Mouse (Mus musculus) small intestine, adult 2 months (tissue): ENCODE measurements around the gene Rgcc.

Experiments used
- CTCF ChIP-seq: fragments of 200-500 bp; IDR thresholded peaks from 2 replicates; pipeline ENCODE4 v1.5.1; 2012; ENCODE audit warnings: low read depth, mild to moderate bottlenecking, control low read depth, inconsistent platforms, low read length, moderate library complexity, mixed read lengths; ENCODE audit not compliant: insufficient replicate concordance, insufficient read length; ENCODE audit errors: extremely low read depth
- POLR2A ChIP-seq: fragments of 200-500 bp; IDR thresholded peaks from 2 replicates; pipeline ENCODE4 v1.6.1; 2012; ENCODE audit warnings: low read depth, mild to moderate bottlenecking, control low read depth, inconsistent platforms, low read length, moderate library complexity

DNA sequence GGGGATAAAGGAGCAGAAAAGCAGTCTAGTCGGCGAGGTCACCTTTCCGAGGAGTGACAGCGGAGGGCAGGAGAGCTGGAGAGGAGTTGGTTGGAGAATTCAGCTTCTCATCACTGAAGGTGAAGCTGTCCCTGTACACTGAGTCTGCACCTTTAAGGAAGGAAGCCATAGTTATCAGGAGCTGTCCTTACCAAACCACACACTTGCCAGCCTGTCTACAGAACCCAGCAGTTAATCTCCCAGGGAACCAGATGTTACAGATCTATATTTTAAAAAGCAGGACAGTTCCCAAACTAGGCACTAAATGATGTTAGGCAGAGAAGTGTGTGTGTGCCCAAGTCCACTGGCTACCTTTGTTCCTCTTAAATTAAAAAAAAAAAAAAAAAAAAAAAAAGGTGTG is 9.8 kb downstream of the Rgcc start:
- TF ChIP-seq CTCF, result no peak
- no peak for TF ChIP-seq POLR2A
